Mouse (Mus musculus) adrenal gland, postnatal 14 days (tissue): ENCODE results near the gene Hpn. TPM values are rescaled to one million over a fixed set of nuclear protein-coding genes. Genes with fewer than 3 reads are reported as not detected.

ENCODE experiments used
- DNase-seq: peaks from one replicate; pipeline ENCODE4 v3.0.0; 2021; ENCODE audit warnings: mixed read lengths
- long read RNA-seq, 2 experiments: library from polyadenylated mRNA; stranded (forward); transcript quantifications; one replicate each; pipeline ENCODE4 v2.0.0; 2021
- total RNA-seq: library from RNA; stranded (reverse); gene quantifications from 2 replicates; pipeline ENCODE4 v1.2.3, GENCODE M21; 2021

The Hpn gene
- total RNA-seq = 3.8 and 41.6 TPM in 2 replicates
- long read RNA-seq, experiment 1, partial matches to known transcripts = 0 of 1 reads
- long read RNA-seq, experiment 1, other reads (novel, unspliced or antisense) = 1 of 1 reads
- long read RNA-seq, experiment 2, transcript Hpn-209 (13 exons, 1,762 nt) = minor isoform, 11 of 39 reads
- long read RNA-seq, experiment 2, transcript Hpn-202 (14 exons, 1,830 nt) = major isoform, 13 of 39 reads
- long read RNA-seq, experiment 2, partial matches to known transcripts = 10 of 39 reads
- long read RNA-seq, experiment 2, other reads (novel, unspliced or antisense) = 5 of 39 reads

DNA sequence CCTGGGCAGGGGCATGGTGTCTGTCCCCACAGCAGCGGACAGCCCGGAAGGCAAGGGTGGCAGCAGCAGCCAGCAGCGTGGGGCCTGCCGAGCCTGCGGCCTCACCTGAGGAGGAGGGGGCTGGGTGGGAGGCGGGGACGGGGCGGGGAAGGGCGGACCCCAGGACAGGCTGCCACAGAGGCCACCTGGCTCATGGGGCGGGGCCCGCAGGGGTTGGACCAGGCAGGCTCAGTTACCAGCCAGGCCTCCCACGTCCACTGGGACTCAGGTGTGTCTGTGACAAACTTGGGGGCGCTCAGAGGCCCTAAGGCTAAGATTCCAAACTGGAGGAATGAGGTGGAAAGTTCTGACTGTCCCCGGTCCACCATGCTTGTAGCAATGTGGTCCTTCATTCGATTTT, at the start of gene Hpn:
Gene Hpn (minus strand): TSS at position 109 of the 400 bp plus-strand sequence.
- DNase-seq = no peak

DNA sequence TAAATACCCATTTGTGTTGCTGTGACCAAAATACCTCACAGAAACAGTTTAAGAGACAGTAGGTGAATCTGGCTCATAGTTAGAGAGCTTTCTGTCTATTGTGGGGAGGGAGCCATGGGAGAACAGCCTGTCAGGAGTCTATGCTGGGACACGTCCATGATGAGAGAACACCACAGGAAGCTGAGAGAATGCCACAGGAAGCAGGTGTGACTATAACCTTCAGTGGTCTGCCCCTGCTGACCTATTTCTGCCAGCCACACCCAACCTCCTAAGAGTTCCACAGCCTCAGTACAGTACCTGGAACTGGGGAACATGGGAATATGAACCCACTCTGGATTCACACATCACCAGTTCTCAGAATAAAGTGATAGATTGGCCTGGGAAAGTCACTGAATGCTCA, 49.7 kb upstream of the Hpn start:
- no peak for DNase-seq

DNA sequence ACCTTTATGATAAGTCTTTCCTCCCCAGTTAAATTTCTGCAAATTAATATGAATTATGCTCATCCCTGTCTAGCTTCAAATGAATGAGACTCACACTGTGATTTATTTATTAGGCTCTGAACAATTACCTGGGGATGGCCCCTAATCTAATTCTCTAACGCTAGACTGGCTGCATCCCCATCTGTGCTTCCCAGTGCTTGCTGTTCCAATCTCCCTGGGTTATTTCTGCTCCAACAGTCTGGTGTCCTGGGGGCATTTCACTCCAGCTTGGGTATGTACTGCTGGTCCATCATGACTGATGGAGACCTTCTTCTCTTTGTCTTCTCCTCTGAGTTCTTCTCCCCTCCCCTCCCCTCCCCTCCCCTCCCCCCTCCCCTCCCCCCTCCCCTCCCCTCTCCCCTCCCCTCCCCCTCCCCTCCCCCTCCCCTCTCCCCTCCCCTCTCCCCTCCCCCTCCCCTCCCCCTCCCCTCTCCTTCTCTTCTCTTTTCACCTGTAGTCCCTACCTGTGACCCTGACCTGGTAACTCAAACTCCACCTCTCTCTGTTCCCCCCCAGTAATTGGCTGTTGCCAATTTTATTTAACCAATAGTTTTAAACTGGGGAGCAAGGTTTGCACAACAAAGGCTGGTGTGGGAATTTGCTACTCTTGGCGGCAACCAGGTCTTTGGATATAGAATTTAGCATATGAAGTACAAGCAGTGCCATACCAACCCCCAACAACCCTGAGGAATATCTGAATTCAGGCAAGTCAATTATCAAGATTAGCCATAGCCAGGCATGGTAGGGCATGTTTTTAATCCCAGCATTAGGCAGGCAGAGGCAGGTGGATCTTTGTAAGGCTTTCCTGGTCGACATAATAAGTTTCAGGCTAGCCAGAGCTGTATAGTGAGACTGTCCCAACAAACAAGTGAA, 48.8 kb upstream of the Hpn start:
- DNase-seq = no peak

DNA sequence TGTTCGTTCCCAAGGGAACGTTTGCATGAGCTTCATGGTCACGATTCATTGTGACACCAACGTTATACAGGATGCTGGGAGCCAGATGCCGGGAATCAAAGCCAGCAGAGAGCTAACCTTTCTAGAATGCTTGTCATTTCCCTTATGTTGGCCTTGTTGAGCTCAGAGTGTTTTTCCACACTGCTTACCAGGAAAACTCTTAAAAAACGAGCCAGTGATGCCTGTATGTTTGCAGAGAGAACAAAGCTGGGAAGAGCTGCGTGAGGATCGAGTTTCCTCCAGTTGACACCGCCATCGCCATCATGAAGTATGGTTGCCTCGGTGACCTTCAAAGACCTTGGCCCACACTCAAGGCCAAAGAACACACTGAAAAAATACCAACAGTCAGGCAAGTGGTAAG, 47.2 kb upstream of the Hpn start:
- peak; percentile 39 for DNase-seq

- no peak for DNase-seq
Measured at GRCm38 (mm10) chr7:31161831-31162230, 46.7 kb upstream of the Hpn start.

- DNase-seq = no peak
Measured at GRCm38 (mm10) chr7:31161246-31161645, 46.2 kb upstream of the Hpn start.

- DNase-seq = no peak
Measured at GRCm38 (mm10) chr7:31160763-31161162, 45.7 kb upstream of the Hpn start.

DNA sequence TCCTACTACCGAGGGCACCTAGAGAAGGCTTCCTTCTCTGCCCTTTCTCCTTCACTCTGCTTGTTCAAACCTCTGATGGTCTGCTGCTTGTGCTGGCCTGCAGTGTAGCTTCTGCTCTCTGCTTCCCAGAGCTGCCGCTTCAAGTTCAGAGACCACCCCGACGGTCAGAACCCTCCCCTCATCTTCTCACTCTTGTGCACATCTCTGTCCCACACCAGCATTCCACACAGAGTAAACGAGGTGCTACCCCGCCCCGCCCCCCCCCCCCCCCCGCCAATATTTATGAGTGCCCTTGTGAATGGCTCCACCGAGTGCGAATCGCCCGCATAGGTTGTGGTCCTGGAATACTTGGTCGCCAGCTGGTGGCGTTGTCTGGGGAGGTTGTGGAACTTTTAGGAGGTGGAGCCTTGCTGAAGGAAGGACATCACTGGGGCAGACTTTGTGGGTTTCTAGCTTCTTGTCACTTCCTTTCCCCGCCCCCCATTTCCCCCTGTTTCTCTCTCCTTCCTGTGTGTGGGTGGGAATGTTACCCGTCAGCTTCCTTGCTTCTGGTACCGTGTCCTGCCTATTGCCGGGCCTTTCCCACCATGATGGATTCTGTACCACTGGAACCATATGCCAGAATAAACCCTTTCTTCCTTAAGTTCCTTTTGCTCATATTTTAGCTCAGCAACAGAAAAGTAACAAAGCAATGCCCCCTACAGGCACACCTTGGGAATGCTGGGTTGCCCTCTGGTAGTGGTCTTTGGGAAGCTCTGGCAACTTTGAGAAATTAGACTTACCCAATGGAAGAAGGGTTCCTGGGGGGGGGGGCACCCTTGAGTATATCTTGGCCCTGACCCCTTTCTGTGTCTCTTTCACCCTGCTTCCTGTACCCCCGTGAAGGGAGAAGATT, 41.2 kb upstream of the Hpn start:
- DNase-seq = peak; percentile 54

DNA sequence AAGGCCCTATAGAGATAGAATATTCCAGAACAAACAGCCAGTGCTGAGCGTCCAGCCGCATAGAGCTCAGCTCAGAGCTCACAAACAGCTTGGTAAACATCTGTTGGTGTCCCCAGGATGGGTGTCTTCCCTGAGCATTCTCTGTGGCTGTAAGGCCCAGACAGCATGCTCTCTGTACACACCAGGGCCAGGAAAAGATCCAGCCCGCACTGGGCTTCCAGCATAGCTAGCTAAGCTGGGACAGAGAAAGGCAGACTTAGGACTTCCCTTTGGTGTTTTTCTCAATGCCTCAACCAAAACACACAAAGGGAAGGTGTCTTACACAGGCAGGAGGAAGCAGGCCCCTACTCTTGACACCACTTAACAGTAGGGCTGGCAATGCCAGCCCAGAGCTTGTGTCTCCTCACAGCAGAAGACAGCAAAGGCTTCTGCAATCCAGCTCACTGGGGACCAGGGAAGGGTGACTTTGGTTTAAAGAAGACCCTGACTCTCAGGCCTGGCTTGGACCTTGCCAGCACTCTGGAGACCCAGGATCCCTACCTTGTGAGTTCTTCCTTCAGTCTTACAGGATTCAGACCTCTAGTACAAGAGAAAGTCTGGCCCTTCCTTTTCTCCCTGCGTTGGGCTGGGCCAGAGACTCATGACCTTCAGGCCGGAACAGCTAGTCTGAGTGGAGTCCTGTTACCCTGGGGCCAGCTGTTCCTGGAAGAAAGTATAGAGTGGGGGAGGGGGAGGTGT, 40.4 kb upstream of the Hpn start, which contains the start of gene Gramd1a:
Gene Gramd1a (minus strand): TSS at position 601 of the 738 bp plus-strand sequence.
- peak; percentile 74 for DNase-seq

- no peak for DNase-seq
Measured at GRCm38 (mm10) chr7:31153536-31154320, 38.6 kb upstream of the Hpn start.

DNA sequence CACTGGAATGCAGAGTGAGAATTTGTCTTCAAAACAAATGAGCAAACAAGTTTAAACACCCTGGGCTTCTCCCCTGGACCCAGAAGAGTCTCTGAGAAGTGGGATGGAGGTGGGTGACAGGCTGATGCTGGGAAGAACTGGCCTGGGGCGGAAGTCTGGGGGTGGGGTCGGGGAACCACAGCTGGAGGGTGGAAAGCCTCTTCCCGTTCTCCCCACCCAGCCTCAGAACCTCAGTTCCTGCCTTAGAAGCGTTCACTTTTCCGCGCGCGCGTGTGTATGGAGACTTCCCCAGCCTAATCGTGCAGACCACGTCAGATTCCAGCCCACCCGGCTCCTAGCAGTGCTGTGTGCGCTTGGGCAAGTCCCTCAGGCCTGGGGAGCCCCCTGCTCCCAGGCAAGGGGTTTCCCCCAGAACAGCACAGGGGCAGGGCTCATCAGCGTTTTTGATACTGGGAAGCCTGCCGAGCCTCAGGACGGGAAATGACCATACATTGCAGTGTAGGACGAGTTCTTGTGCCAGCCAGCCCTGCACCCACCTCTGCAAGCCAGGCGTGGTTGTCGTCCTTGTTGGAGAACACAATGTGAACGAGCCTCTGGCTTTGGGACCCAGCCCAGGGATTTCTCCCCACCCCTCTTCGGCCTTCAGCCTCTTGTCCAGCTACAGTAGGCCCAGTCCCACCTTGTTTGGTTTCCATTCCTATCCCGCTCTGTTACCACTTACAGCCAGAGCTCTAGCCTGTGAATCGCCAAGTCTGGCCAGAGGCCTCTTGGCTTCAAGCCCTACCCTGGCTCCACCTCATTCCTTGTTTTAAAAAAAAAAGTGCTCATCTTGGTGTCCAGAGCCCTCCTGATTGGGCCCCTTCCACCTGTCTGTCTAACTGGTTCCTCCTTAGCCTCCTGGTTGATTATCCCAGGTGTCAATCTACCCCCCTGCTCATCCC, 36.5 kb upstream of the Hpn start:
- peak; percentile 71 for DNase-seq

DNA sequence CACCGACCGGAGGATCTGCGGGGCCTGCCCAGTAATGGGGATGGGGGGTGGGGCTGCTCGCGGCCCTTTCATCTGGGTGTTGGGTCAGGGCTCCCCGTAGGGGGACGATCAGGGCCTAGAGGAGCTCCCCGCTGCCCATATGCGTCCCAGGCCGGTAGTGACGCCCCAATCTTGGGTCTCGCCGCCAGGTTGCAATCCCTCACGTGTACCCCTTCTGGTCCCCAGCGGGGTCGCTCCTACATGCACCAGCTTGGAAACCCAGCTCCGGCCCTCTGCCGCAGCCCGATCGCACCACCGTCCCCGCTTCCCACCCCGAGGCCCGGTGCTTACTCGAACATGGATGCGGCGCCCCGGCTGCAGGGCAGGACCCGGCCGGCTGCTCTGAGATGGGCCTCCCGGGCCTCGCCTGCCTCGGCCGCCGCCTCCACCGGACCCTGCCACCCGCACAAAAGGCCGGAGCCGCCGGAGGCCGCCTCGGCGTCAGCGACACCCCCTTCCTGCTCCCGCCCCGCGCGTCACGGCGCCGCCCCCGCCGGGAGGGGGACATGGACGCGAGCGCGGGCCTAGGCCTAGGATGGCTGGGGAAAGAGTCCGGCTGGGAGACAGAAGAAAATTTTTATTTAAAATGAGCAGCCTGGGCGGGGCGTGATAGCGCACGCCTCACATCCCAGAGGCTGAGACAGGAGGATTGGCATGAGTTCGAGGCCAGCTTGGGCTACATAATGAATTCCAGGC, 35.6 kb upstream of the Hpn start:
- peak; percentile 96 for DNase-seq

- DNase-seq = no peak
Measured at GRCm38 (mm10) chr7:31149751-31150565, 34.9 kb upstream of the Hpn start.

DNA sequence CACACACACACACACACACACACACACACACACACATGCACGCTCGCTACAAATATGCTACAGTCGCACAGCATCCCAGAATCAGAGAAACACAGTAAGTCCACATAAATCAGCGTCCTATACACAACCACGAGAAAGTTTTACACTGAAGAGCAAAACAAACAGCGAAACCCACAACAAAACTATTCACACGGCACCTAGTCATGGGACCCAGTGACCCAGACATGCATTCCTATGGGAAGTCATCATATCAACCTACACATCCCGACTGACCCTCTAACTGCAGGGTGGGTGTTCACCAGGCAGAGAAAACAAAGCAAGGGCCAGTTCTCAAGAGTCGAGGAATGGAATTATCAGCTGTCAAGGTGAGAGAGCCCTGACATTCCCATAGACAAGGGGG, 34.2 kb upstream of the Hpn start:
- DNase-seq = no peak

GRCm38 (mm10) chr7:31148756-31149155, 33.7 kb upstream of the Hpn start:
- peak; percentile 81 for DNase-seq

- peak; percentile 59 for DNase-seq
Measured at GRCm38 (mm10) chr7:31148086-31148485, 33.0 kb upstream of the Hpn start.

- DNase-seq = no peak
Measured at GRCm38 (mm10) chr7:31145596-31146160, 30.6 kb upstream of the Hpn start.

GRCm38 (mm10) chr7:31144886-31145285, 29.8 kb upstream of the Hpn start:
- DNase-seq = no peak
